Mouse (Mus musculus) myocyte (in vitro differentiated cells): ENCODE measurements around the gene Hoxb7. TPM values are rescaled to one million over a fixed set of nuclear protein-coding genes. Genes with fewer than 3 reads are reported as not detected.

Source experiments
- H3K27me3 ChIP-seq: one replicate; pipeline ENCODE4 v1.6.1; 2011; ENCODE audit not compliant: control insufficient read depth, insufficient read depth, insufficient read length
- H3K36me3 ChIP-seq: one replicate; pipeline ENCODE4 v1.6.1; 2011; ENCODE audit not compliant: control insufficient read depth, insufficient read depth
- H3K4me2 ChIP-seq: one replicate; pipeline ENCODE4 v1.6.1; 2011; ENCODE audit warnings: low read depth, control low read depth
- H3K4me3 ChIP-seq: one replicate; pipeline ENCODE4 v1.5.1; 2011; ENCODE audit warnings: mild to moderate bottlenecking, control low read depth, moderate library complexity
- H3K79me2 ChIP-seq: one replicate; pipeline ENCODE4 v1.6.1; 2011; ENCODE audit not compliant: control insufficient read depth, insufficient read depth
- H3ac ChIP-seq: one replicate; pipeline ENCODE4 v1.6.1; 2011; ENCODE audit not compliant: control insufficient read depth, insufficient read length
- CEBPB ChIP-seq: IDR thresholded peaks from 2 replicates; pipeline ENCODE4 v1.6.1; 2011; ENCODE audit warnings: mild to moderate bottlenecking, moderate library complexity; ENCODE audit not compliant: poor library complexity, insufficient read depth, severe bottlenecking
- E2F4 ChIP-seq: IDR thresholded peaks from one replicate; pipeline ENCODE4 v1.6.1; 2011; ENCODE audit warnings: mild to moderate bottlenecking, control low read depth, moderate library complexity; ENCODE audit not compliant: insufficient read depth
- MAX ChIP-seq: IDR thresholded peaks from one replicate; pipeline ENCODE4 v1.6.1; 2011; ENCODE audit warnings: low read depth, mild to moderate bottlenecking, control low read depth
- MYOD1 ChIP-seq, 3 experiments: IDR thresholded peaks; one replicate each; pipeline ENCODE4 v1.6.1; 2011; ENCODE audit warnings: control low read depth in 2 of 3, low read depth in 2 of 3, mild to moderate bottlenecking in 2 of 3, moderate library complexity in 1 of 3; ENCODE audit not compliant: insufficient read length in 2 of 3, control insufficient read depth in 1 of 3
- MYOG ChIP-seq, 3 experiments: IDR thresholded peaks; one replicate each; pipeline ENCODE4 v1.6.1; 2011; ENCODE audit warnings: control low read depth in 2 of 3, low read depth in 2 of 3, mild to moderate bottlenecking in 2 of 3; ENCODE audit not compliant: insufficient read length in 2 of 3, control insufficient read depth in 1 of 3, insufficient read depth in 1 of 3
- POLR2A ChIP-seq: IDR thresholded peaks from one replicate; pipeline ENCODE4 v1.6.1; 2011; ENCODE audit warnings: low read depth, mild to moderate bottlenecking, control low read depth, moderate library complexity; ENCODE audit not compliant: insufficient read length
- POLR2AphosphoS2 ChIP-seq: IDR thresholded peaks from one replicate; pipeline ENCODE4 v1.6.1; 2011; ENCODE audit warnings: low read depth, control low read depth; ENCODE audit not compliant: insufficient read length
- REST ChIP-seq: IDR thresholded peaks from one replicate; pipeline ENCODE4 v1.6.1; 2011; ENCODE audit warnings: mild to moderate bottlenecking, control low read depth, moderate library complexity; ENCODE audit not compliant: insufficient read depth, insufficient read length
- SRF ChIP-seq: IDR thresholded peaks from one replicate; pipeline ENCODE4 v1.6.1; 2011; ENCODE audit warnings: low read depth; ENCODE audit not compliant: control insufficient read depth, insufficient read length
- TCF12 ChIP-seq: IDR thresholded peaks from one replicate; pipeline ENCODE4 v1.6.1; 2011; ENCODE audit warnings: mild to moderate bottlenecking, control low read depth; ENCODE audit not compliant: poor library complexity, insufficient read depth, severe bottlenecking
- TCF3 ChIP-seq: IDR thresholded peaks from one replicate; pipeline ENCODE4 v1.6.1; 2011; ENCODE audit warnings: low read depth, control low read depth; ENCODE audit not compliant: insufficient read length
- USF1 ChIP-seq: IDR thresholded peaks from one replicate; pipeline ENCODE4 v1.6.1; 2011; ENCODE audit warnings: low read depth, mild to moderate bottlenecking, control low read depth, moderate library complexity
- polyA plus RNA-seq: library from polyadenylated mRNA; unstranded; fragments of >200 nt; fragmentation: generic; extraction: Trizol; gene quantifications from one replicate; pipeline ENCODE4 v1.2.1, GENCODE M21; 2012; ENCODE audit warnings: missing spikeins

Hoxb7 gene
- polyA plus RNA-seq, 1 experiment, result 0.06 TPM

- H3K36me3 ChIP-seq, result no peaks in the 10 kb centered on the region
- no peak overlapping the region for H3K4me2 ChIP-seq
- H3ac ChIP-seq, result no peak overlapping the region
- H3K27me3 ChIP-seq, result peaks cover 72% of the 10 kb centered on the region
- H3K4me3 ChIP-seq, result no peak overlapping the region
- TF ChIP-seq CEBPB (no peak), USF1 (no peak), MYOG (IDR thresholded peaks at IDR 0.05; ENCODE audit: control insufficient read depth in 1 of 3, insufficient read depth in 1 of 3, insufficient read length in 2 of 3, low read depth in 2 of 3) (no peak), SRF (no peak), POLR2AphosphoS2 (no peak), MYOD1 (IDR thresholded peaks at IDR 0.05; ENCODE audit: control insufficient read depth in 1 of 3, insufficient read length in 2 of 3, low read depth in 2 of 3) (no peak)
- no peaks in the 10 kb centered on the region for H3K79me2 ChIP-seq
These were observed 28.9 kb downstream of the Hoxb7 start for GRCm38 (mm10) chr11:96315344-96315681.

- TF ChIP-seq POLR2AphosphoS2, result no peak
- no peak for TF ChIP-seq POLR2A
- TF ChIP-seq MYOD1 (IDR thresholded peaks at IDR 0.05; ENCODE audit: control insufficient read depth in 1 of 3, insufficient read length in 2 of 3, low read depth in 2 of 3), result no peak
- no peak for TF ChIP-seq E2F4
- TF ChIP-seq REST, result no peak
- no peak for TF ChIP-seq USF1
- TF ChIP-seq TCF3, result no peak
- no peak for TF ChIP-seq MYOG (IDR thresholded peaks at IDR 0.05; ENCODE audit: control insufficient read depth in 1 of 3, insufficient read depth in 1 of 3, insufficient read length in 2 of 3, low read depth in 2 of 3)
- no peak for TF ChIP-seq CEBPB
- TF ChIP-seq MAX, result no peak
- H3K36me3 ChIP-seq, result no peaks in the 10 kb centered on the region
- H3K4me2 ChIP-seq, result no peak overlapping the region
- no peak overlapping the region for H3K4me3 ChIP-seq
- no peaks in the 10 kb centered on the region for H3K79me2 ChIP-seq
- H3K27me3 ChIP-seq, result peaks cover 74% of the 10 kb centered on the region
- no peak overlapping the region for H3ac ChIP-seq
These were observed 30.5 kb downstream of the Hoxb7 start for GRCm38 (mm10) chr11:96316696-96317607.

- Histone ChIP-seq H3K4me2 (no peak within 1 kb of the TSS), H3ac (no peak within 1 kb of the TSS), H3K27me3 (peaks cover 74% of the 10 kb centered on the region), H3K36me3 (no peaks in the 10 kb centered on the region), H3K79me2 (no peaks in the 10 kb centered on the region), H3K4me3 (no peak within 1 kb of the TSS)
- no peak for TF ChIP-seq MYOG (IDR thresholded peaks at IDR 0.05; ENCODE audit: control insufficient read depth in 1 of 3, insufficient read depth in 1 of 3, insufficient read length in 2 of 3, low read depth in 2 of 3)
- no peak for TF ChIP-seq REST
- TF ChIP-seq CEBPB, result no peak
- no peak for TF ChIP-seq MYOD1 (IDR thresholded peaks at IDR 0.05; ENCODE audit: control insufficient read depth in 1 of 3, insufficient read length in 2 of 3, low read depth in 2 of 3)
- no peak for TF ChIP-seq POLR2A
- TF ChIP-seq TCF3, result no peak
- TF ChIP-seq E2F4, result no peak
- no peak for TF ChIP-seq TCF12
- TF ChIP-seq SRF, result no peak
- TF ChIP-seq POLR2AphosphoS2, result no peak
- TF ChIP-seq MAX, result no peak
- no peak for TF ChIP-seq USF1
These were observed 31.4 kb downstream of the Hoxb7 start, which contains the start of gene Hoxb4 for GRCm38 (mm10) chr11:96317608-96318367. Hoxb4 (plus strand) TSS chr11:96318267.

- H3K27me3 ChIP-seq, result peaks cover 76% of the 10 kb centered on the region
These were observed 32.1 kb downstream of the Hoxb7 start for GRCm38 (mm10) chr11:96318368-96319070.

More at GRCm38 (mm10) chr11:96318368-96319070, 32.1 kb downstream of the Hoxb7 start:
- Histone ChIP-seq H3K36me3 (no peaks in the 10 kb centered on the region), H3K4me2 (no peak overlapping the region), H3K4me3 (no peak overlapping the region), H3ac (no peak overlapping the region), H3K79me2 (no peaks in the 10 kb centered on the region)
- TF ChIP-seq TCF3 (no peak), CEBPB (no peak), USF1 (no peak), MYOD1 (IDR thresholded peaks at IDR 0.05; ENCODE audit: control insufficient read depth in 1 of 3, insufficient read length in 2 of 3, low read depth in 2 of 3) (no peak), TCF12 (no peak), MAX (no peak), POLR2A (no peak), POLR2AphosphoS2 (no peak), REST (no peak), MYOG (IDR thresholded peaks at IDR 0.05; ENCODE audit: control insufficient read depth in 1 of 3, insufficient read depth in 1 of 3, insufficient read length in 2 of 3, low read depth in 2 of 3) (no peak), E2F4 (no peak), SRF (no peak)
